Mouse (Mus musculus) heart, postnatal 0 days (tissue): ENCODE measurements around the gene Copa. TPM values are rescaled to one million over a fixed set of nuclear protein-coding genes. Genes with fewer than 3 reads are reported as not detected.

Source experiments
- ATAC-seq: fragments of 200-750 bp; cut with Nextera tagmentation; 2 replicates; pipeline ENCODE4 v1.8.0; 2017; ENCODE audit warnings: low read depth, moderate number of reproducible peaks, moderate library complexity; ENCODE audit not compliant: insufficient read depth
- DNase-seq: peaks from one replicate; pipeline ENCODE4 v3.0.0-alpha.2; 2016; ENCODE audit warnings: low spot score
- H3K27ac ChIP-seq: fragments of 300-500 bp; sonication (generic); 2 replicates; pipeline ENCODE4 v1.5.1; 2014; ENCODE audit warnings: low read depth, mild to moderate bottlenecking
- H3K27me3 ChIP-seq: fragments of 300-500 bp; sonication (generic); 2 replicates; pipeline ENCODE4 v1.6.1; 2014; ENCODE audit warnings: low read length, mixed read lengths; ENCODE audit not compliant: control insufficient read depth, insufficient read depth
- H3K36me3 ChIP-seq: fragments of 300-500 bp; sonication (generic); replicated peaks from 2 replicates; pipeline ENCODE4 v1.6.1; 2014; ENCODE audit warnings: low read length, mixed read lengths; ENCODE audit not compliant: control insufficient read depth, insufficient read depth
- H3K4me1 ChIP-seq: fragments of 300-500 bp; sonication (generic); 2 replicates; pipeline ENCODE4 v1.6.1; 2014; ENCODE audit warnings: antibody characterized with exemption; ENCODE audit not compliant: control insufficient read depth, insufficient read depth
- H3K4me2 ChIP-seq: fragments of 300-500 bp; sonication (generic); 2 replicates; pipeline ENCODE4 v1.6.1; 2014; ENCODE audit warnings: low read depth, mild to moderate bottlenecking, low read length, moderate library complexity
- H3K4me3 ChIP-seq: fragments of 300-500 bp; sonication (generic); 2 replicates; pipeline ENCODE4 v1.5.1; 2014; ENCODE audit warnings: low read depth, low read length
- H3K9ac ChIP-seq: fragments of 300-500 bp; sonication (generic); replicated peaks from 2 replicates; pipeline ENCODE4 v1.6.1; 2014; ENCODE audit warnings: low read depth, low read length, mixed read lengths
- H3K9me3 ChIP-seq: fragments of 300-500 bp; sonication (generic); replicated peaks from 2 replicates; pipeline ENCODE4 v1.6.1; 2016; ENCODE audit warnings: low read length; ENCODE audit not compliant: control insufficient read depth
- CTCF ChIP-seq: IDR thresholded peaks from 2 replicates; pipeline ENCODE4 v1.5.1; 2016; ENCODE audit warnings: antibody characterized with exemption, control low read depth, low read depth
- EP300 ChIP-seq: IDR thresholded peaks from 2 replicates; pipeline ENCODE4 v1.6.1; 2016; ENCODE audit warnings: antibody characterized with exemption, low read depth
- WGBS: fragments of 180-500 bp; shearing (Covaris S2); extraction: QIAGEN DNeasy Blood & Tissue Kit; methylation state at CpG from one replicate; pipeline ENCODE4 v1.1.7; 2014; 5-methylcytosine and 5-hydroxymethylcytosine counted together
- polyA plus RNA-seq: library from polyadenylated mRNA; unstranded; fragments of >200 nt; fragmentation: Nextera tagmentation; extraction: Ambion mirVana; gene quantifications from 2 replicates; pipeline ENCODE4 v1.2.1, GENCODE M21; 2015
- total RNA-seq: library from RNA; depleted of rRNA; stranded (reverse); fragments of >200 nt; gene quantifications from 2 replicates; pipeline ENCODE4 v1.2.3, GENCODE M21; 2014; ENCODE audit warnings: low replicate concordance

The Copa gene
- total and polyA plus RNA-seq, 2 experiments from 2014 or later: 101 to 148 TPM

- H3K36me3 ChIP-seq: peaks cover 55% of the 10 kb centered on the region
- DNase-seq: no peak
Observed at GRCm38 (mm10) chr1:172064613-172065141, 17.7 kb upstream of the Copa start.

GRCm38 (mm10) chr1:172070227-172070626 lies 12.1 kb upstream of the Copa start:
- 37% methylated on average over 6 of the region's 6 CpGs for whole genome bisulfite sequencing
- no peak for ATAC-seq
- Histone ChIP-seq H3K27ac (no peak overlapping the region), H3K4me2 (no peak overlapping the region), H3K4me1 (no peaks in the 10 kb centered on the region; the same call in 1 of the 2 replicates), H3K27me3 (no peaks in the 10 kb centered on the region), H3K9me3 (no peaks in the 10 kb centered on the region), H3K36me3 (peaks cover 100% of the 10 kb centered on the region), H3K9ac (no peak overlapping the region), H3K4me3 (no peak overlapping the region)
- DNase-seq: no peak
- TF ChIP-seq CTCF: no peak
- TF ChIP-seq EP300: no peak

More at GRCm38 (mm10) chr1:172064613-172065141, 17.7 kb upstream of the Copa start:
- no peaks in the 10 kb centered on the region for H3K9me3 ChIP-seq
- no peaks in the 10 kb centered on the region for H3K27me3 ChIP-seq
- no peak overlapping the region for H3K4me3 ChIP-seq
- no peak overlapping the region for H3K4me2 ChIP-seq
- H3K4me1 ChIP-seq: no peaks in the 10 kb centered on the region
- no peak overlapping the region for H3K9ac ChIP-seq
- TF ChIP-seq CTCF: no peak
- TF ChIP-seq EP300: no peak
- no peak; the same call in 1 of the 2 replicates for ATAC-seq
- 74% methylated on average over 13 of the region's 13 CpGs for WGBS
- no peak overlapping the region for H3K27ac ChIP-seq

GRCm38 (mm10) chr1:172071556-172071955 lies 10.8 kb upstream of the Copa start:
- H3K27me3 ChIP-seq: no peaks in the 10 kb centered on the region
- H3K4me1 ChIP-seq: no peaks in the 10 kb centered on the region; the same call in 1 of the 2 replicates
- peaks cover 99% of the 10 kb centered on the region for H3K36me3 ChIP-seq
- TF ChIP-seq CTCF (no peak), EP300 (no peak)
- H3K27ac ChIP-seq: no peak overlapping the region
- no peak overlapping the region for H3K4me2 ChIP-seq
- H3K9me3 ChIP-seq: no peaks in the 10 kb centered on the region
- H3K4me3 ChIP-seq: no peak overlapping the region
- no peak for ATAC-seq
- 75% methylated on average over 4 of the region's 4 CpGs for WGBS
- H3K9ac ChIP-seq: no peak overlapping the region
- DNase-seq: no peak

- Histone ChIP-seq H3K4me3 (no peak overlapping the region), H3K4me1 (no peaks in the 10 kb centered on the region; the same call in 1 of the 2 replicates), H3K36me3 (peaks cover 94% of the 10 kb centered on the region), H3K4me2 (no peak overlapping the region), H3K9me3 (no peaks in the 10 kb centered on the region), H3K27me3 (no peaks in the 10 kb centered on the region), H3K27ac (no peak overlapping the region), H3K9ac (no peak overlapping the region)
- ATAC-seq (no peak), DNase-seq (no peak)
- WGBS: 91% methylated on average over 7 of the region's 7 CpGs
- TF ChIP-seq CTCF: no peak
- TF ChIP-seq EP300: no peak
Observed at GRCm38 (mm10) chr1:172072604-172073003, 9.7 kb upstream of the Copa start.

GRCm38 (mm10) chr1:172077981-172078380 lies 4.3 kb upstream of the Copa start:
- Histone ChIP-seq H3K4me3 (no peak overlapping the region), H3K36me3 (peaks cover 61% of the 10 kb centered on the region), H3K27ac (no peak overlapping the region), H3K27me3 (no peaks in the 10 kb centered on the region), H3K9me3 (no peaks in the 10 kb centered on the region), H3K4me1 (peaks cover 6% of the 10 kb centered on the region), H3K4me2 (no peak overlapping the region), H3K9ac (no peak overlapping the region)
- DNase-seq (no peak), ATAC-seq (no peak)
- no peak for TF ChIP-seq CTCF
- no peak for TF ChIP-seq EP300
- WGBS: 33% methylated on average over 5 of the region's 5 CpGs

- Histone ChIP-seq H3K27ac (peak overlapping the region; percentile 75), H3K4me3 (peak overlapping the region; percentile 83), H3K27me3 (no peaks in the 10 kb centered on the region), H3K4me1 (peaks cover 16% of the 10 kb centered on the region), H3K9me3 (no peaks in the 10 kb centered on the region), H3K36me3 (peaks cover 21% of the 10 kb centered on the region), H3K4me2 (peak overlapping the region; percentile 70), H3K9ac (peak overlapping the region; percentile 89)
- under 1% methylated on average over 24 of the region's 24 CpGs for WGBS
- TF ChIP-seq CTCF: no peak
- TF ChIP-seq EP300: no peak
- peak; percentile 59 for ATAC-seq
- DNase-seq: peak; percentile 30
Observed at GRCm38 (mm10) chr1:172082899-172083445, 643 bp downstream of the Copa start.
